Mouse (Mus musculus) heart, adult 18-20 months (tissue): ENCODE data around the gene Il5ra. TPM values are rescaled to one million over a fixed set of nuclear protein-coding genes. Genes with fewer than 3 reads are reported as not detected.

Source experiments
- DNase-seq, 2 experiments: peaks; one replicate each; pipeline ENCODE4 v3.0.0; 2021 to 2022; ENCODE audit warnings: mixed read lengths in 1 of 2
- total RNA-seq, 2 experiments: library from RNA; stranded (reverse); gene quantifications; 2 replicates each; pipeline ENCODE4 v1.2.3; 2021

The Il5ra gene
- total RNA-seq, 2 experiments from 2014 or later = 0.21 TPM; not detected in 1

DNA sequence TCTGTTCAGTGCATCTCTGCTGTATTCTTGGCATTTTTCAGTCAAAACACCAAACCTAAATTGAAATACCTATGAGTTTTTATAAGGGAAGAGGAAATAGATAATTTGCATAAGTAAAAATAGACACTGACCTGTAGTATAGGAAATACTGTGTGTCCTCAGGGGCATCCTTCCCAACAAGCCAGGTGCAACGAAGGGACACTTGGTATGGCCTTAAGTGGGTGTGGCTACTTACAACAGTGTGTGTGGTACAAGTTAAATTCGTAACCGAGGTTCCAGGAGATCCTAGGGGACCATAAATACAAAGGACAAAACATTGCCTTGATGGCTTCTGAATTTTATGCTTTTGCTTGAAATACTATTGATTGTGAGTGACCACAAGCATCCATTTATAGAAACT is 10.6 kb downstream of the Il5ra start:
- no peak for DNase-seq

DNA sequence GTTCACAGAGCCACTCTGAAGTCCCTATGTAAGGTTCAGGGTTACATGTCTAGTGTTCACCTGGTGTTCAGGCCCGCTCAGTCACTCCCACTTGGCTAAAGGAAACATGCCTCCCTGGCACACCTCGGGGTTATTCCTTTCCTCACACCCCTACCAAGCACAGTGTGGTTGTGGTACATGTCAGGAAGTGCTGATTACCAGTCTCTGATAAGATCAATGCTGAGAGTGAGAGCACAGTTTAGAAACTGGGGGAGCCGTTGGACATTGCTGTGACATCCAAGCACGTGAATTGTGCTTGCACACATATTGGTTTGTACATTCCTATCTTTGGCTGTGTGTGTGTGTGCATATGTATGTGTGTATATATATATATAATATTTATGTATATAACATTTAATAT is 16.3 kb downstream of the Il5ra start:
- DNase-seq = no peak

GRCm38 (mm10) chr6:106729682-106730314 is 19.0 kb downstream of the Il5ra start:
- DNase-seq = no peak

DNA sequence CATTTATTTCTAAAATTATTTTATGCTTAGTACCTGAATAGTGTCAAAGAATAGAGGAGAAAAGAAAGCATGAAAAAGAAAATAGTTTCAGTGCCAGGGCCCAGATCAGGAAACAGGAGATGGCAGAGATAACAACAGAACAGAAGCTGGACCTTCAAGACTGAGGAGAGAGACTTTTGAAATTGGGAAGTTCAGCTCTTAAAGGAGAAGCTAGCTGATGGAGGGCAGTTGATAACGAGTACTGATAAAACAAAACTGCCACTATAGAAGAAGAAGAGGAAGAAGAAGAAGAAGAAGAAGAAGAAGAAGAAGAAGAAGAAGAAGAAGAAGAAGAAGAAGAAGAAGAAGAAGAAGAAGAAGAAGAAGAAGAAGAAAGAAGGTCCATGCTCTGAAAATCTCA is 21.1 kb downstream of the Il5ra start:
- no peak for DNase-seq

DNA sequence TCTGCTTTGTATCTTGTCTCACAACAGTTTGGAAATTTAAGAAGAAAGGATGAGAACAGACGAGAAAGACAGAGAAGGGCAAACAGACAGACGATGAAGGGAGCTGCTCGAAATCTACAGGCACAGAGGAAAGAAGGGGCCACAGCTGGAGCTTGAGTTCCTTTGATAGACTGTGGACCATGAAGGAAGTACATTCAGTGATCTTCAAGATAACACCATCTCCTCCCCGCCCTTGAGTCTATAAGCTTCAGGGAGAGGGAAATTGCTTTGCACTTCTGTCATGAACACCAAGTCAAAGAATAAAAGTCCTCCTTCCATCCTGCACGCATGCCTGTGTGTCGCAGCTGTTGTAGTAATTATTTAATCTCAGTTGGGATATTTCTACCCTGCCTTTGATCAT is 22.8 kb downstream of the Il5ra start:
- no peak for DNase-seq

DNA sequence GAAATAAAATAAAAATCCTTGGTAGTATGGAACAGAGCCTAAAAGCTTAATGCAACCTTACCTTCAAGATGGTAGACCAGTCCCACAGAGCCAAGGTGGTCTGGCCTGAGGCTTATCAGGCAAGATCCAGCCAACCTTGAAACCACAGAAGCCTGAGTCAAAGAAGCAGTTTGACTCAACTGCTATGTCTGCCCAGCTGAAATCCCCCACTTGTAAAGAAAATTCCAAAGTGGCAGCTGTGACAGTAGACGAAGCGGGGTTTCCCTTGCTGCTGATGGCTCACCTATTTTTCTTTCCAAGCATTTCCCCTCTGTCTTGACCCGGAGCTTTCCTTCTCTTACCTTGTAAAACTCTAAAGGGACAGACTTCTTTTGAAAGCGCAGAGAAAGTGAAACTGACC is 23.2 kb downstream of the Il5ra start:
- DNase-seq = no peak

DNA sequence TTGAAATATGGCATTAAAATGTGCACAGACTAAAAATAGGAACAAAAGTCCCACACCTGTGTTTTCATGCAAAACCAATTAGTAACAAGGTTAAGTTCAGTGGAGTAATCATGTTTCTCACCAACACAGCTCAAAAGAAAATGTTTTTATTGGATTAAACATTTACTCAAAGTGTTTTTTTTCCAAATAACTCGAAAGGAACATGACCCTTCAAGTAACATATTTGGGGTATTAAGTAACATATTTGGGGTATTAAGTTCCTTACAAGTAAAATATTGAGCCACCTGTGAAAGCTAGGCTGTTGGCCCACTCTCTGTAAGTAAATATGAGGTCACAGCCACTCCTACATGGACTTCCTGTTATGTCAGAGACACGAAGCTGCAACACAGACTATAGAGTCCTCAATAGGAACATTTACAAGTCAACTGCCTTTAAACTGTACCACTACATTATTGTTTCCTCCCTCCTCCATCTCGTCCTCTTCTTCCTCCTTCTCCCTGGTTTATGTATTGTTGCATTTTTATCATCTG is 43.3 kb downstream of the Il5ra start:
- no peak for DNase-seq

- no peak for DNase-seq
Measured at GRCm38 (mm10) chr6:106701931-106702330, 46.9 kb downstream of the Il5ra start.

- DNase-seq = peak in 1 of 2 experiments; percentile 7
Measured at GRCm38 (mm10) chr6:106675581-106675980, 73.3 kb downstream of the Il5ra start.

GRCm38 (mm10) chr6:106663780-106664651 is 84.8 kb downstream of the Il5ra start:
- peak; percentile 18 to 32 for DNase-seq

Other genes with a start within 250 kb of the Il5ra start
- 10 to 100 TPM; 39.3 to 49.4 TPM for gene Trnt1, start 20.1 kb upstream of the Il5ra start, total RNA-seq
- 10 to 100 TPM; 45.3 to 61.8 TPM for gene Crbn, start 51.0 kb upstream of the Il5ra start, total RNA-seq